Mouse (Mus musculus) myocyte (in vitro differentiated cells): Measurements from ENCODE around the gene Psd. TPM values are rescaled to one million over a fixed set of nuclear protein-coding genes. Genes with fewer than 3 reads are reported as not detected.

ENCODE experiments used
- H3K27me3 ChIP-seq: one replicate; pipeline ENCODE4 v1.6.1; 2011; ENCODE audit not compliant: control insufficient read depth, insufficient read depth, insufficient read length
- H3K36me3 ChIP-seq: one replicate; pipeline ENCODE4 v1.6.1; 2011; ENCODE audit not compliant: control insufficient read depth, insufficient read depth
- H3K4me2 ChIP-seq: one replicate; pipeline ENCODE4 v1.6.1; 2011; ENCODE audit warnings: low read depth, control low read depth
- H3K4me3 ChIP-seq: one replicate; pipeline ENCODE4 v1.5.1; 2011; ENCODE audit warnings: mild to moderate bottlenecking, control low read depth, moderate library complexity
- H3K79me2 ChIP-seq: one replicate; pipeline ENCODE4 v1.6.1; 2011; ENCODE audit not compliant: control insufficient read depth, insufficient read depth
- H3ac ChIP-seq: one replicate; pipeline ENCODE4 v1.6.1; 2011; ENCODE audit not compliant: control insufficient read depth, insufficient read length
- CEBPB ChIP-seq: IDR thresholded peaks from 2 replicates; pipeline ENCODE4 v1.6.1; 2011; ENCODE audit warnings: mild to moderate bottlenecking, moderate library complexity; ENCODE audit not compliant: poor library complexity, insufficient read depth, severe bottlenecking
- E2F4 ChIP-seq: IDR thresholded peaks from one replicate; pipeline ENCODE4 v1.6.1; 2011; ENCODE audit warnings: mild to moderate bottlenecking, control low read depth, moderate library complexity; ENCODE audit not compliant: insufficient read depth
- MAX ChIP-seq: IDR thresholded peaks from one replicate; pipeline ENCODE4 v1.6.1; 2011; ENCODE audit warnings: low read depth, mild to moderate bottlenecking, control low read depth
- MYOD1 ChIP-seq, 3 experiments: IDR thresholded peaks; one replicate each; pipeline ENCODE4 v1.6.1; 2011; ENCODE audit warnings: control low read depth in 2 of 3, low read depth in 2 of 3, mild to moderate bottlenecking in 2 of 3, moderate library complexity in 1 of 3; ENCODE audit not compliant: insufficient read length in 2 of 3, control insufficient read depth in 1 of 3
- MYOG ChIP-seq, 3 experiments: IDR thresholded peaks; one replicate each; pipeline ENCODE4 v1.6.1; 2011; ENCODE audit warnings: control low read depth in 2 of 3, low read depth in 2 of 3, mild to moderate bottlenecking in 2 of 3; ENCODE audit not compliant: insufficient read length in 2 of 3, control insufficient read depth in 1 of 3, insufficient read depth in 1 of 3
- POLR2A ChIP-seq: IDR thresholded peaks from one replicate; pipeline ENCODE4 v1.6.1; 2011; ENCODE audit warnings: low read depth, mild to moderate bottlenecking, control low read depth, moderate library complexity; ENCODE audit not compliant: insufficient read length
- POLR2AphosphoS2 ChIP-seq: IDR thresholded peaks from one replicate; pipeline ENCODE4 v1.6.1; 2011; ENCODE audit warnings: low read depth, control low read depth; ENCODE audit not compliant: insufficient read length
- REST ChIP-seq: IDR thresholded peaks from one replicate; pipeline ENCODE4 v1.6.1; 2011; ENCODE audit warnings: mild to moderate bottlenecking, control low read depth, moderate library complexity; ENCODE audit not compliant: insufficient read depth, insufficient read length
- SRF ChIP-seq: IDR thresholded peaks from one replicate; pipeline ENCODE4 v1.6.1; 2011; ENCODE audit warnings: low read depth; ENCODE audit not compliant: control insufficient read depth, insufficient read length
- TCF12 ChIP-seq: IDR thresholded peaks from one replicate; pipeline ENCODE4 v1.6.1; 2011; ENCODE audit warnings: mild to moderate bottlenecking, control low read depth; ENCODE audit not compliant: poor library complexity, insufficient read depth, severe bottlenecking
- TCF3 ChIP-seq: IDR thresholded peaks from one replicate; pipeline ENCODE4 v1.6.1; 2011; ENCODE audit warnings: low read depth, control low read depth; ENCODE audit not compliant: insufficient read length
- USF1 ChIP-seq: IDR thresholded peaks from one replicate; pipeline ENCODE4 v1.6.1; 2011; ENCODE audit warnings: low read depth, mild to moderate bottlenecking, control low read depth, moderate library complexity
- polyA plus RNA-seq: library from polyadenylated mRNA; unstranded; fragments of >200 nt; fragmentation: generic; extraction: Trizol; gene quantifications from one replicate; pipeline ENCODE4 v1.2.1, GENCODE M21; 2012; ENCODE audit warnings: missing spikeins

Gene Psd
- polyA plus RNA-seq, 1 experiment: 11.7 TPM

DNA sequence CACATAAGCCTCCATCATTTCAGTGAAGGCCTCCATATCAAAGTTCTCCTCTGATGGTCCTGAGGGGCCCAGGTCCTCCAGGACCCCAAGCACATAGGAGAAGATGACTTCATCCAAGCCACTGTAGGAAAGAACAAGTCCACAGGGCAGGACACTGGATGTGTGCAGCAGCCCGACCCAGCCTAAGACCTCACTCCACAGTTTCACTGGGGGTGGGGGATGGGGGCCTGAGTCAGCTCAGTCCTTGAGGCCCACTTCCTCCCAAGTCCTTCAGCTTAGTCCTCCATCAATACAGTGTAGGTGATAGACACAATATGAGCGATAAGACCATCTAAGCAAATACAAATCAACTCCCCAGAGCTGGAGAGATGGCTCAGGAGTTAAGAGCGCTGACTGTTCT is 5.0 kb upstream of the Psd start:
- H3ac ChIP-seq: no peak overlapping the region
- H3K4me3 ChIP-seq: no peak overlapping the region
- no peaks in the 10 kb centered on the region for H3K36me3 ChIP-seq
- H3K4me2 ChIP-seq: no peak overlapping the region
- no peaks in the 10 kb centered on the region for H3K79me2 ChIP-seq
- no peaks in the 10 kb centered on the region for H3K27me3 ChIP-seq
- TF ChIP-seq POLR2A (no peak), MYOD1 (IDR thresholded peaks at IDR 0.05; ENCODE audit: control insufficient read depth in 1 of 3, insufficient read length in 2 of 3, low read depth in 2 of 3) (no peak), POLR2AphosphoS2 (no peak), E2F4 (no peak), MAX (no peak), USF1 (no peak), CEBPB (no peak), REST (no peak), SRF (no peak), MYOG (IDR thresholded peaks at IDR 0.05; ENCODE audit: control insufficient read depth in 1 of 3, insufficient read depth in 1 of 3, insufficient read length in 2 of 3, low read depth in 2 of 3) (no peak), TCF3 (no peak), TCF12 (no peak)

DNA sequence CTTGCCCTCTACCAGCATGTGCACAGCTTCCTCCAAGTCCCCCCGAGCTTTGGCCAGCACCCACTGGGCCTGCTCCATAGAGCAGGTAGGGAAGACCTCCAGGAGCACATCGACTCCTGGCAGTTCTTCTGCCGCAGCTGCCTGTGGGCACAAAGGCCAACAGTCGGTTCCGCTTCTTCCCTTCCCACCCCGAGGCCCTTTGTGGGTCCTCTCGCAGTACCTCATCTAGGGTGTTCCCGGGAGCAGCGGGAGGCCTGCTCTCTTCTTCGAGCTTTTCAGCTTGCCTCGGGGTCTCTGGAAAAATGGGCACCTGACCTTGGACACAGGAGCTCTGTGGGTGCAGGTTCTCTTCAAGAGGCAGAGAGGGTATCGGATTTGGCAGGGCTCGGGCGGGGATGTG is 4.4 kb upstream of the Psd start:
- Histone ChIP-seq H3K79me2 (no peaks in the 10 kb centered on the region), H3K36me3 (no peaks in the 10 kb centered on the region), H3ac (no peak overlapping the region), H3K4me3 (no peak overlapping the region), H3K27me3 (no peaks in the 10 kb centered on the region), H3K4me2 (no peak overlapping the region)
- TF ChIP-seq MAX (no peak), MYOD1 (IDR thresholded peaks at IDR 0.05; ENCODE audit: control insufficient read depth in 1 of 3, insufficient read length in 2 of 3, low read depth in 2 of 3) (no peak), TCF12 (no peak), USF1 (no peak), REST (no peak), POLR2AphosphoS2 (no peak), TCF3 (no peak), CEBPB (no peak), MYOG (IDR thresholded peaks at IDR 0.05; ENCODE audit: control insufficient read depth in 1 of 3, insufficient read depth in 1 of 3, insufficient read length in 2 of 3, low read depth in 2 of 3) (no peak)

DNA sequence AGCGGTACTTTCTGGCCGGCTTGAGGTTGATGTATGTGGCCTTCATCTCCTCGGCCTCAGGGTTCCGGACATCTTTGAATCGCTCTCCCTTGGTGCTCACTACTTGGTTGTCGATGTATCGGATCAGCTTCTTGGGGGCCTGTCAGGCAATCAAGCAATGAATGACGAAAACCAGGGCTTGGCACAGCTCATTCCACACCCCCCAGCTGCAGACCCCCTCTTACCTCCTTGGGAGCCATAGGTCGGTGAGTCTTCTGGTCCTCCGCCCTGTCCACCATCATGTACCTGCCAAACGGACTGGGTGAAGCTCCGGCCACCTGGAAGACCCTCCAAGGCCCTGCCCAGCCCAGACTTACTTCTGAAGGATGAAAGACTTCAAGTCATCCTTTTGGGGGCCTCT is 3.7 kb upstream of the Psd start:
- H3K36me3 ChIP-seq: no peaks in the 10 kb centered on the region
- no peak overlapping the region for H3K4me2 ChIP-seq
- no peak overlapping the region for H3K4me3 ChIP-seq
- TF ChIP-seq POLR2A: no peak
- no peak for TF ChIP-seq TCF12
- TF ChIP-seq MYOD1 (IDR thresholded peaks at IDR 0.05; ENCODE audit: control insufficient read depth in 1 of 3, insufficient read length in 2 of 3, low read depth in 2 of 3): no peak
- no peaks in the 10 kb centered on the region for H3K27me3 ChIP-seq
- no peaks in the 10 kb centered on the region for H3K79me2 ChIP-seq
- H3ac ChIP-seq: no peak overlapping the region

DNA sequence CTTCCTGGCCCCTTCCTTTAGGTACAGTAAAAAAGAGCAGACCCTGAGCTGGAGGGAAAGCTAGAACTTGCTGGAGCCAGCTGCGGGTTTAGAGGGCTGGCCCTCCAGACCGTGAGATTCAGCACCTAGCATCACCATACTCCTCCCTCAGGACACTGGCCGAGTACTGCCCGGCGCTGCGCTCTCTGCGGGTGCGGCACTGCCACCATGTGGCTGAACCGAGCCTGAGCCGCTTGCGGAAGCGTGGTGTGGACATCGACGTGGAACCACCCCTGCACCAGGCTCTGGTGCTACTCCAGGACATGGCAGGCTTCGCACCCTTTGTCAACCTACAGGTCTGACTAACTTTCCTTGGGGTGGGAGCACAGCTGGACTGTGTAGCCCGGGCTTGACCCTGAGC is 3.0 kb upstream of the Psd start:
- peak overlapping the region; percentile 77 for H3K4me3 ChIP-seq
- H3K79me2 ChIP-seq: no peaks in the 10 kb centered on the region
- H3K27me3 ChIP-seq: no peaks in the 10 kb centered on the region
- peak overlapping the region; percentile 87 for H3K4me2 ChIP-seq
- H3ac ChIP-seq: no peak overlapping the region
- TF ChIP-seq E2F4: no peak
- TF ChIP-seq CEBPB: no peak
- no peak for TF ChIP-seq TCF12
- no peak for TF ChIP-seq MYOD1 (IDR thresholded peaks at IDR 0.05; ENCODE audit: control insufficient read depth in 1 of 3, insufficient read length in 2 of 3, low read depth in 2 of 3)
- no peak for TF ChIP-seq POLR2A
- peak; percentile 83 for TF ChIP-seq POLR2AphosphoS2
- TF ChIP-seq MYOG (IDR thresholded peaks at IDR 0.05; ENCODE audit: control insufficient read depth in 1 of 3, insufficient read depth in 1 of 3, insufficient read length in 2 of 3, low read depth in 2 of 3): peak in 1 of 3 experiments; percentile 27
- TF ChIP-seq MAX: no peak
- no peak for TF ChIP-seq SRF
- no peak for TF ChIP-seq TCF3
- TF ChIP-seq USF1: no peak
- no peak for TF ChIP-seq REST
- no peaks in the 10 kb centered on the region for H3K36me3 ChIP-seq

DNA sequence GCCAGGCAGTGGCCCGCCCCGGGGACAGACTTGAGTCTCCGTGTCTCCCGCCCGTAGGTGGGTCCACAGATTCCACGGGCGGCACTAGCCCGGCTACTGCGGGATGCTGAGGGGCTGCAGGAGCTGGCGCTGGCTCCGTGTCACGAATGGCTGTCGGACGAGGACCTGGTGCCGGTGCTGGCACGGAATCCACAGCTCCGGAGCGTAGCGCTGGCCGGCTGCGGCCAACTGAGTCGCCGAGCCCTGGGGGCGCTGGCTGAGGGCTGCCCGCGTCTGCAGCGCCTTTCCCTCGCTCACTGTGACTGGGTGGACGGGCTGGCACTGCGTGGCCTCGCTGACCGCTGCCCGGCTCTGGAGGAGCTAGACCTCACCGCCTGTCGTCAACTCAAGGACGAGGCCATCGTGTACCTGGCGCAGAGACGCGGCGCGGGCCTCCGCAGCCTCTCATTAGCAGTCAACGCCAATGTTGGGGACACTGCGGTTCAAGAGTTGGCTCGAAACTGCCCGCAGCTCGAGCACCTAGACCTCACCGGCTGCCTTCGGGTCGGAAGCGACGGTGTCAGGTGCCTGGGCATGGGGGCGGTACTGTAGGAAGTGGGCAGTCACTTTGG is 2.2 kb upstream of the Psd start:
- peaks cover 8% of the 10 kb centered on the region for H3K27me3 ChIP-seq
- peak overlapping the region; percentile 77 for H3K4me3 ChIP-seq
- peak overlapping the region; percentile 87 for H3K4me2 ChIP-seq
- H3K79me2 ChIP-seq: no peaks in the 10 kb centered on the region
- H3K36me3 ChIP-seq: no peaks in the 10 kb centered on the region
- no peak for TF ChIP-seq TCF3
- TF ChIP-seq POLR2AphosphoS2: no peak
- TF ChIP-seq REST: no peak
- TF ChIP-seq CEBPB: no peak
- no peak for TF ChIP-seq E2F4
- TF ChIP-seq USF1: no peak
- no peak for TF ChIP-seq POLR2A
- TF ChIP-seq SRF: no peak
- TF ChIP-seq TCF12: no peak
- no peak for TF ChIP-seq MYOG (IDR thresholded peaks at IDR 0.05; ENCODE audit: control insufficient read depth in 1 of 3, insufficient read depth in 1 of 3, insufficient read length in 2 of 3, low read depth in 2 of 3)
- TF ChIP-seq MYOD1 (IDR thresholded peaks at IDR 0.05; ENCODE audit: control insufficient read depth in 1 of 3, insufficient read length in 2 of 3, low read depth in 2 of 3): no peak
- TF ChIP-seq MAX: no peak
- H3ac ChIP-seq: peak overlapping the region; percentile 27
